Mouse (Mus musculus) fibroblast of lung, adult 2 months (primary cell): Measurements from ENCODE around the gene Acsl5.

Experiments used
- DNase-seq: peaks from one replicate; pipeline ENCODE4 v3.0.0-alpha.2; 2011; ENCODE audit warnings: low read depth

Gene Acsl5

DNA sequence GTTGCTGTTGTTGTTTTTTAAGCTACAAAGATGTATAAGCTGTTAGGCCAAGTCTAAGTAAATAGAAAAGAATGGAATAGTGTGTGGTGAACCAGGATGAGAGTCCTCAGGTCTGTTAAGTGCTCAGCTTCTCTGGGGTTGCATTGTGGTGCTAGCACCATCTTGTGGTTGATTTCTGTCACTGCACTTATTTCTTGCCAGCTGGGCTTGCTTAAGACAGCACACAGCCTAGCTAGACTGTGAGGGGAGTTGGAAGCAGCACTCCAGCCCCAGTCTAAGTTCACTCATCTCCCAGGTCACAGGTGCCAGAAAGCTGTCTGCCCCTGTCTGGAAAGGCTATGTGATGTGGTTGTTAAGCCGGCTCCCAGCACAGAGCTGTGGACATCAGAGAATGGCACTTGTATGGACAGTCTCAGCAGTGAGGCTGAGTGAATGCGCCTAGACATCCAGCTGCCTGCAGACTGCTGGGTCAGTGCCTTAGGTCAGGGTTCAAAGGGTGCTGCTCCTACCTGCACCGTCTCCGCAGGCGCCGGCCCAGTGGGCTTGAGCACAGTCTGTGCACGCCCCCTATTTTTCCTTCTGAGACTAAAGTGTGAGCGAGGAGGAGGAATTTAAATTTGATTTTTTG is 81.0 kb downstream of the Acsl5 start:
- DNase-seq, result peak; percentile 62

DNA sequence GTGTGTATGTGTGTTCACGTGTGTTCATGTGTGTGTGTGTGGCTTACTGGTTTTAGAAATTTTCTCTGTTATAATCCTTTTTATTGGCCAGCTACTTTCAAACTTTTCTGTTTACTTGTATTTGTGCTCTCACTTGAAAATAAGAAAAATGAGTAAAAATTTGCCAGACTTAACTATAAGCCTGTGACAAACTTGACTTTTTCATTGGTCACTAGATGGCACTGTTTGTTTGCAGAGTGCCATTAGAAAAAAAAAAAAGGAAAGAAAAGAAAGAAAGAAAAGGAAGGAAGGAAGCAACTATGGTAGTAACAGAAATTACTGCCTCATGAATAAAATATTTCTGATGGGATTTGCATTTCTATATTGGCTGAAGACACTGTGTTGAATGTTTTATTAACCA is 84.1 kb downstream of the Acsl5 start:
- DNase-seq, result no peak

DNA sequence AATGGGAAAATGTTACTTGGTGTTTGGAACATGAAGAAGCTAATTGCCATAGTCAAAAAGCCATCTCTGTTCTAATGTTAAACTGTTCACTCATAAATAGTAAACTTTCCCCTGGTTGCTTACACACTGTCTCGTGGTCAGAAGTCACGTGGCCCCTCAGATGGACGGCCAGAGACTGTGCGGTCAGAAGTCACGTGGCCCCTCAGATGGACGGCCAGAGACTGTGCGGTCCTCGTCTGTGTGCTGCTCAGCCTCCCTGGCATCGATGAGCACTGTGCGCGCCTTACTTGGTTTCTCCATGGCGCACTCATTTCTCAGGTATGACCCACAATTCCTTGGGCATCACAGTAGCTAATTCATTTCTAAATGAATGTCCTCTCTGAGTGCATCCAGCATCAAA is 84.7 kb downstream of the Acsl5 start:
- no peak for DNase-seq

DNA sequence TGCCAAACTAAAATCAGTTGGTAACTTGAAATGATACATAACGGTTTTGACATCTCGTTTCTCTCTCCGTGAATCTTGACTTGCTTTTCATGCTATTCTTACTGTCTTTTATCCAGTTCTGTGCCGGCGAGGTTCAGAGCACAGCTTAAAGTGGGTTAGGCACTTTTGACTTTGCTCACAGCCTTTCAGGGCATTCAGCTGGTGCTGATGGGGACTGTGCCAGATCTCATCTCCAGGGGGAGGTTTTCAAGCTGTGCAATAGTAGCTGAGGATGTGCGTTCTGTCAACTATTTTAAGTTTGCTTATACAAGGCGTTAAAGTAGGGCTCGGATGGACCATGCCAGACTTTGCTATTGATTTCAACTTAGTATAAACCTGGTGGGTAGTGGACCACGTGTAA is 85.3 kb downstream of the Acsl5 start:
- DNase-seq, result no peak

DNA sequence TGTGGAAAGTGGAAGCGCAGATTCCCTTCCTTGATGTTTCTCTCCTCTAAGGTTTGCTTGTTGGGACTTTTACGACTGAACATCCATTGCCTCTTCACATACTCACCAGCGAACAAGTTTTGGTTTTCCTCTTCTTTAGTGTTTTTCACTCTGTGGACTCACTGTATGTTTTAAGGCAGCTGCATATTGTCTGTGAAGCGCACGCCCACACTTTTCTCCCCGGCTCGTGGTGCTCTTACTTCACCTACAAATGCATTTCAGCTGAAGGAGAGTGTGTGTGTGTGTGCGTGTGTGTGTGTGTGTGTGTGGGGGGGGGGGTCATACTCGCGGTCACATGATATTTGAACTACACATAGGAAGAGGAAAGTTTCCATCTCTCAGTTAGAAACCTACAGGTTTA is 85.9 kb downstream of the Acsl5 start:
- no peak for DNase-seq

DNA sequence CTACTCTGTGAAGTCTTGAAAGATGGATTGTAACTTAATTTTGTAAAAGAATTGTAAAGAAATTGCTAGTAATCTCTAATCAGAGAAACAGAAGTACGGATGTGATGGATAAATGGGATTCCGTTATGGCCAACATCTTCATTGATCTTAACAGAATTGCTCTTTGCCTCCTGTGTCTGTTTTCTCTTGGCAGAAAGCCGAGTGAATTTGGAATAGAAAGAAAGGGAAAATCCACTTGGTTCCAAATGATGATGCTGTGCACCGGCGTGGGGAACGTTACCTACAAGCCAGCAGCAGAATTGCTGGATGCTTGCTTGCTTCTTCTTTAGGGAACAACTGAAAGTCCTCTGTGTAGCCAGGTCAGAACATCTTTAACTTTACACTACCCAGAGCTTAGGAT is 88.8 kb downstream of the Acsl5 start:
- no peak for DNase-seq

DNA sequence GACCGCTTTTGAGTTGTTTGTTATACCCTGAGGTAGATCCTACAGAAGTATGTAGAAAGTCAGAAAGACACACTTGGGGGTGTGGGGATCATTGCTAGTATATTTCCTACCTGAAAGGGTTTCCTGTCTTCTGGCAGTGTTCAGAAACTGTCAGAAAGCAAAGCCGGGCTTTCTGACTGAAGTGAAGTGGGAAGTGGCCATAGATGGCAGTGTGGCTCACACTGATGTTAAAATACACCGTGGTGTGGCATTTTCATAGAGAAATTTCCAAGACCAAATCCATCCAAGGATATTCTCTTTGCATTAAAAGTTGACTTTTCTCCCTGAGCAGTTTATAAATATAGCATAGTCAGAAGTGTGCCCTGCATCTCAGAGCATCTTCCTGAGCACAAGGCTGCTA is 89.6 kb downstream of the Acsl5 start:
- DNase-seq, result no peak

DNA sequence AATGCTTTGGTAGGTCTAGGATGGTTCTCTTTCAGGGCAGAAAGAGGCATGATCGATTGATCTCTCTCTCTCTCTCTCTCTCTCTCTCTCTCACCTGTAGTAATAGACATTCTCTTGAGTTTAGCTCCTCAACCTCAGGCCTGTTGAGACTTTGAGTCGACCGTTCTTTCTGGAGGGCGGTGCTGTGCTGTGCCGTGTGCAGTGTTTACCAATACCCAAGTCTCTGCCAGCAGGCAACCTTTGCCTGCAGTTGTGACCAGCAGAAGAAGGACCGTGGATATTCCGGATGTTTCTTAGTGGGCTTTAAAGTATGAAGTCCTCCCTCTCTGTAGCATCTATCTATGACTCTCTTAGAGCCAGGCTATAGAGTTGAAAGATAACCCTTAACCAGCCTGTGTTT is 90.7 kb downstream of the Acsl5 start:
- no peak for DNase-seq

DNA sequence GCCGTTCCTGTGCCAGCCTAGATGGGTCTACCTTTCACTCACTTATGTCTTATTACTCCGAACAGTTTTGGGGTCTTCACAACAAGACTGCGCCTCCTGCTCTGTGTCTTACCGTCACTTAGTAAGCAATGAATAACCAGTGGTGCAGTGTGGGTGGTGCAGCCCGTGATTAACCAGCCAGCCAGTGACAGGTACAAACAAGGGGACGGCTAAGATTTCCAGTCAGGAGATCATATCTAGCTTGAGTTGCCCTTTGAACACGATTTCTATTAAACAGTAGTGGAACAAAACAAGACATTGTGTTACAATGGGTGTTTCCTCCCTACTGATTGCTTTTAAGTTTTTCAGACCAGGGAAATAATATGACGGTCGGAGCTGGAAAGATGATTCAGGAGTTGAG is 91.5 kb downstream of the Acsl5 start:
- no peak for DNase-seq
